Mouse (Mus musculus) stomach, embryonic 15.5 days (tissue): ENCODE results near the gene Txnl4b. TPM values are rescaled to one million over a fixed set of nuclear protein-coding genes. Genes with fewer than 3 reads are reported as not detected.

ENCODE experiments used
- ATAC-seq: fragments of 200-750 bp; cut with Nextera tagmentation; 2 replicates; pipeline ENCODE4 v1.8.0; 2017; ENCODE audit warnings: low read depth, moderate number of reproducible peaks, moderate TSS enrichment; ENCODE audit not compliant: insufficient read depth, low FRiP score
- H3K27ac ChIP-seq: fragments of 300-500 bp; sonication (generic); 2 replicates; pipeline ENCODE4 v1.5.1; 2015; ENCODE audit warnings: mild to moderate bottlenecking, inconsistent platforms
- H3K27me3 ChIP-seq: fragments of 300-500 bp; sonication (generic); replicated peaks from 2 replicates; pipeline ENCODE4 v1.6.1; 2015; ENCODE audit warnings: inconsistent platforms
- H3K36me3 ChIP-seq: fragments of 300-500 bp; sonication (generic); 2 replicates; pipeline ENCODE4 v1.6.1; 2015; ENCODE audit warnings: inconsistent platforms
- H3K4me1 ChIP-seq: fragments of 300-500 bp; sonication (generic); 2 replicates; pipeline ENCODE4 v1.6.1; 2015; ENCODE audit warnings: inconsistent platforms
- H3K4me2 ChIP-seq: fragments of 300-500 bp; sonication (generic); 2 replicates; pipeline ENCODE4 v1.6.1; 2015; ENCODE audit warnings: mild to moderate bottlenecking, inconsistent platforms
- H3K4me3 ChIP-seq: fragments of 300-500 bp; sonication (generic); replicated peaks from 2 replicates; pipeline ENCODE4 v1.5.1; 2015; ENCODE audit warnings: inconsistent platforms
- H3K9ac ChIP-seq: fragments of 300-500 bp; sonication (generic); 2 replicates; pipeline ENCODE4 v1.6.1; 2015; ENCODE audit warnings: inconsistent platforms
- H3K9me3 ChIP-seq: fragments of 300-500 bp; sonication (generic); 2 replicates; pipeline ENCODE4 v1.6.1; 2016; ENCODE audit warnings: inconsistent platforms
- whole genome bisulfite sequencing: fragments of 180-500 bp; shearing (Covaris S2); methylation state at CpG from one replicate; pipeline ENCODE4 v1.1.7; 2015; 5-methylcytosine and 5-hydroxymethylcytosine counted together
- polyA plus RNA-seq: library from polyadenylated mRNA; unstranded; fragments of >200 nt; fragmentation: Nextera tagmentation; extraction: Ambion mirVana; gene quantifications from 2 replicates; pipeline ENCODE4 v1.2.1, GENCODE M21; 2015

Gene Txnl4b
- polyA plus RNA-seq, 1 experiment from 2014 or later = 22.1 TPM

DNA sequence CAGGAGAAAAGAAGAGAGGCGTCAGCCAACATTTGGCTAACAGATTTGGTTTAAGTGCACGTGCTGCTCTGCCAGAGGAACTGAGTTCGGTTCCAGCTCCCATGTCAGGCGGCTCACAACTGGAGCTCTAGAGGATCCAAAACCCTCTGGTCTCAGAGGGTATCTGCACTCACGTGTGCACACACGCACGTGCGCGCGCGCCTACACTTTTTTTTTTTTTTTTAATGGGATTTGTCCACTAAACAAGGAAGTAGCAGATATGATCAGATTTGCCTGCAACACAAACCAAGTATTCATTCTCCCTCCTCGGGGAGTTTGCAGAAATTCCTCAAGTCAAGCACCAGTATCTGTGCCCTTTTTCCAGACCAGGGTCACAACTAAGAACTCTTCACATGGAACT, 42.0 kb downstream of the Txnl4b start:
- peak overlapping the region; percentile 19; the same call in 1 of the 2 replicates for H3K9ac ChIP-seq
- H3K4me2 ChIP-seq = peak overlapping the region; percentile 87
- no peaks in the 10 kb centered on the region for H3K9me3 ChIP-seq
- H3K36me3 ChIP-seq = 0 out of 2 replicates have a peak, but pooled peaks cover 5% of the 10 kb centered on the region
- 0 out of 2 replicates have a peak overlapping the region, but pooled peaks have one; percentile 98 for H3K27ac ChIP-seq
- H3K27me3 ChIP-seq = no peaks in the 10 kb centered on the region
- H3K4me1 ChIP-seq = peaks cover 9% of the 10 kb centered on the region
- 11% methylated on average over 12 of the region's 12 CpGs for WGBS
- no peak for ATAC-seq
- H3K4me3 ChIP-seq = peak overlapping the region; percentile 71

DNA sequence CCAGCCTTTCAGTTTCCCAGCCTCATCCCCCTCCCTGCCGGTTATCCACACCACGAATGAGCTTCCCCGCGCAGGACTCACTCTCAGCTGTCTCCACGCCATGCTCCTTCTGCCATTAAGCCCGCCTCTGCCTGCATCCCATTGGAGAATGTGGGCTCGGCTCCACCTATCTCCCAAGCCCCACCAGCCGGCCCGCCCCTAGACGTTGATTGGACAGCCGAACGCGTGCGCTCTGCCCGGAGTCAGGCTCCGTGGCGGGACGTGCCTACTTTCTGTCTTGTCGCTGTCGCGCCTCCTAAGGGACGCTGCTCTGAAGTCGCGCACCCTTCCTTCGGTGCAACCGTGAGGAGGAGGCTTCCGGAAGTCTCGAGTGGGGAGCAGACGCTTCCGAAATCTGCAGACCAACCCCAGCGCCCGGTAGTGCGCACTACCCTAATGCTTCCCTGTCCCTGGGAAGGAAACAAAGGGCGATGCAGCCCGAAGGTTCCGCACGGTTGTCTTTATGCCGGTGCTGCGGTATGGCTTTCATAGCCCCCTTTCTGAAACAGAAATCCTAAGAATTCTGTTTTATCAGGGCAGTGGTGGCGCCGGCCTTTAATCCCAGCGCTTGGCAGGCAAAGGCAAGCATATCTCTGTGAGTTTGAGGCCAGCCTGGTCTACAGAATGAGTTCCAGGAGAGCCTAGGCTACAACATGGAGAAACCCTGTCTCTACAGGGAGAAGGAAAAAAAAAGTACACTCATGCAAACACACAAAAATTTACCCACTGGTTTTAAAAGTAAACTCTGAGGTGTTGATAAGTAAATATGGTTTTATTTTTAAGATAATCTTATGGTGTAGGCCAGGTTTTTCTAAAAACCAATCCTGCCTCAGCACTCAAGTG, 42.8 kb downstream of the Txnl4b start, which contains the start of gene Dhodh:
Dhodh (minus strand) TSS at position 403 of the 882 bp plus-strand sequence.
- H3K9me3 ChIP-seq = no peaks in the 10 kb centered on the region
- no peaks in the 10 kb centered on the region for H3K27me3 ChIP-seq
- H3K4me3 ChIP-seq = peak within 1 kb of the TSS; percentile 71
- peak within 1 kb of the TSS; percentile 98 for H3K27ac ChIP-seq
- 0% methylated on average over 42 of the region's 42 CpGs for WGBS
- H3K9ac ChIP-seq = peak within 1 kb of the TSS; percentile 19; the same call in 1 of the 2 replicates
- ATAC-seq = peak; percentile 99
- H3K4me1 ChIP-seq = peaks cover 9% of the 10 kb centered on the region
- H3K36me3 ChIP-seq = 0 out of 2 replicates have a peak, but pooled peaks cover 3% of the 10 kb centered on the region
- H3K4me2 ChIP-seq = peak within 1 kb of the TSS; percentile 87

DNA sequence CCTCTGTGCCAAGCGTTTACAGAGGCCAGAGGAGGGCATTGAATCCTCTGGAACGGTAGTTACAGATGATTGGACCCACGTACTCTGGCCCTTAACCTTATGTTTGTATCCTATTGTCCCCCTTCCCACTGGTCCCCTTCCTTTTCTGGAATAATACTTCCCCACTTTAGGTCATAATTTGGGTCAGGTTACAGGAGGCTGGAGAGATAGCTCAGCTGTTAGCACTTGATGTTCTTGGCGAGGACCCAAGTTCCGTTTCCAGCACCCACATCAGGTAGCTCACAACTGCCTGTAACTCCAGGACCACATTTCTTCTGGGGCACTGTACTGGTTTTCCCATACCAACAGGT, 43.4 kb downstream of the Txnl4b start:
- WGBS = 12% methylated on average over 5 of the region's 5 CpGs
- Histone ChIP-seq H3K9me3 (no peaks in the 10 kb centered on the region), H3K9ac (no peak overlapping the region), H3K27me3 (no peaks in the 10 kb centered on the region), H3K4me2 (peak overlapping the region; percentile 87), H3K4me1 (peaks cover 9% of the 10 kb centered on the region), H3K36me3 (no peaks in the 10 kb centered on the region), H3K4me3 (peak overlapping the region; percentile 71), H3K27ac (peak overlapping the region; percentile 98)
- no peak for ATAC-seq

GRCm38 (mm10) chr8:109614243-109615210, 48.8 kb downstream of the Txnl4b start, which contains the start of gene Pkd1l3:
Pkd1l3 (plus strand) TSS chr8:109614517.
- Histone ChIP-seq H3K4me3 (no peak within 1 kb of the TSS), H3K27me3 (no peaks in the 10 kb centered on the region)

DNA sequence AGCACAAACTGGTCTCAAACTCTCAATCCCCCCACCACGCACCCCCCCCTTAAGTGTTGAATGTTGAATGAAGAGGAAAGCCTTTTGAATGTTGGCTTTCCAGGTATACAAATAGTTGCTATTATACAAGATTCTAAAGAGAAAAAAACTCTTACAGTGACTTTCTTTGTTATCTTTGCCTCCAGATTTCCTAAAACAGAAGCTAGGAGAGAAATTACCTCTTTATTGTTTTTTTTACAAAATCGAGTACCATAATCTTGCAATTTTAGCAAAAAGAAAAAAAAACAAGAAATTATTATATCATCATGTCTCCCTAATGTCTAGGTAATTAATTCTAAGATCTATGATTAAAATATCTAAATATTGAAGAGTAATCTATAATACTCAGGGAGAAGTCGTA, 49.9 kb downstream of the Txnl4b start:
- Histone ChIP-seq H3K4me2 (no peak overlapping the region), H3K9me3 (no peaks in the 10 kb centered on the region), H3K4me3 (no peak overlapping the region), H3K4me1 (no peaks in the 10 kb centered on the region), H3K36me3 (no peaks in the 10 kb centered on the region), H3K27me3 (no peaks in the 10 kb centered on the region), H3K9ac (no peak overlapping the region), H3K27ac (no peak overlapping the region)
- WGBS = 86% methylated on average over 3 of the region's 3 CpGs
- no peak for ATAC-seq

More at GRCm38 (mm10) chr8:109614243-109615210, 48.8 kb downstream of the Txnl4b start, which contains the start of gene Pkd1l3:
- no peak for ATAC-seq
- no peak within 1 kb of the TSS for H3K9ac ChIP-seq
- WGBS = 50% methylated on average over 27 of the region's 27 CpGs
- no peaks in the 10 kb centered on the region for H3K9me3 ChIP-seq
- H3K4me2 ChIP-seq = peak within 1 kb of the TSS; percentile 2
- H3K36me3 ChIP-seq = no peaks in the 10 kb centered on the region
- H3K27ac ChIP-seq = no peak within 1 kb of the TSS
- H3K4me1 ChIP-seq = no peaks in the 10 kb centered on the region

Other genes starting within 250 kb of the Txnl4b start
- gene Pmfbp1, start 71.9 kb upstream of the Txnl4b start, polyA plus RNA-seq = not detected in 2 replicates
- gene Dhx38, start within 50 bp of the Txnl4b start, polyA plus RNA-seq = 19.0 and 21.5 TPM in 2 replicates
- 12.6 and 14.8 TPM in 2 replicates for gene Hp, start 13.3 kb downstream of the Txnl4b start, polyA plus RNA-seq
- 41.1 and 41.8 TPM in 2 replicates for gene Dhodh, start 42.8 kb downstream of the Txnl4b start, polyA plus RNA-seq
- 0.08 and 0.09 TPM in 2 replicates for gene Pkd1l3, start 48.6 kb downstream of the Txnl4b start, polyA plus RNA-seq
- gene Ist1, start 127.4 kb downstream of the Txnl4b start, polyA plus RNA-seq = 129 and 135 TPM in 2 replicates
- 21.4 and 22.6 TPM in 2 replicates for gene Zfp821, start 139.7 kb downstream of the Txnl4b start, polyA plus RNA-seq
- gene Atxn1l, start 171.8 kb downstream of the Txnl4b start, polyA plus RNA-seq = 6.2 and 6.8 TPM in 2 replicates
- gene Ap1g1, start 212.7 kb downstream of the Txnl4b start, polyA plus RNA-seq = 36.3 and 41.8 TPM in 2 replicates